Mouse (Mus musculus): ENCODE measurements around the gene Grik4.
A peak's percentile ranks its signal among the peaks of the same experiment; 100 is the strongest.

The Grik4 gene

DNA sequence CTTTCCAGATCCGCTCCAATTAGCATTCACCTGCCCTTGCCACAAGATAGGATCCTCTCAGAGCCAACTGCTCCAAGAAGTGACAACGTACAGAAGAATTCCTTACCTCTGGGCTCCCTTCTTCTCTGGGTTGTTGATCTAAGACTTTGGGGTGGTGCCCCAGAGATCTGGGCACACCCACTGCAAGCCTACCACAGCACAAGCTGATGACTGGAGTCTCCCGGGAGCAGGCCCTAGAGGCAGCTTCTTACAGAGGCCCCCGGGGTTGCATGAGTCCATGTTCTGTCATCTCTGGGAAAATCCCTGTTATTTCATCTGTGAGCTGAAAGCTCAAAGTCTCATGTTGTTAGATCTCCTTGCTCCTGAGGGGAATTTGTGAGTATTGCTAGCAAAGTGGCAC lies 146.0 kb downstream of the Grik4 start:
- TF ChIP-seq CTCF (conservative IDR thresholded peaks at IDR 0.05; ENCODE audit: low read length) (no peak), POU5F1 (IDR thresholded peaks at IDR 0.05; ENCODE audit: borderline replicate concordance, low read length) (no peak), NANOG (IDR thresholded peaks at IDR 0.05; ENCODE audit: borderline replicate concordance, low read length) (no peak)
- H3K4me1 ChIP-seq (replicated peaks; ENCODE audit: low read depth, low read length): no peaks in the 10 kb centered on the region
- 0 out of 2 replicates have a peak, but pooled peaks cover 4% of the 10 kb centered on the region for H3K9me3 ChIP-seq (ENCODE audit: low read length)
- H3K27me3 ChIP-seq (ENCODE audit: insufficient read depth, low read length): no peaks in the 10 kb centered on the region; the same call in 1 of the 2 replicates
- no peak overlapping the region for H3K4me3 ChIP-seq (replicated peaks; ENCODE audit: low read length)
- H3K36me3 ChIP-seq (ENCODE audit: insufficient read depth, low read length): no peaks in the 10 kb centered on the region

DNA sequence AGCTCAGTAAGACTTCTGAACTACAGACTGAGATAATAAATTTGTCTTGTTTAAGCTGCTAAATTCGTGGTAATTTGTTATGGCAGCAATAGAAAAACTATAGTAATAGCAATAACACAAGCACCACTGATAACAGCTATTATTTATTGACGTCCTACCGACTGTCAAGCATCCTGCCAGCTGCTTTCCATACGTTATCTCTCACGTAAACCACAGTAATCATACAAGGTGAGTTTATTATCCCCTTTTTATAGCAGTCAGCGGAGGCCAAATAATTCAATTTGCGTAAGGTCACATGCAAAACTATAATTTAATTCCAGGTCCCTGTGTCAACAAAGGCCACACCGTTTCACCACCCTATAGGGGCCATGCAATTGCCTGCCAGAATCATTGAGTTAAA lies 147.0 kb downstream of the Grik4 start:
- no peaks in the 10 kb centered on the region for H3K36me3 ChIP-seq (ENCODE audit: insufficient read depth, low read length)
- no peaks in the 10 kb centered on the region; the same call in 1 of the 2 replicates for H3K4me1 ChIP-seq (replicated peaks; ENCODE audit: low read depth, low read length)
- TF ChIP-seq POU5F1 (IDR thresholded peaks at IDR 0.05; ENCODE audit: borderline replicate concordance, low read length): no peak
- no peak for TF ChIP-seq NANOG (IDR thresholded peaks at IDR 0.05; ENCODE audit: borderline replicate concordance, low read length)
- no peak for TF ChIP-seq CTCF (conservative IDR thresholded peaks at IDR 0.05; ENCODE audit: low read length)
- H3K27me3 ChIP-seq (ENCODE audit: insufficient read depth, low read length): no peaks in the 10 kb centered on the region
- no peak overlapping the region for H3K4me3 ChIP-seq (replicated peaks; ENCODE audit: low read length)
- H3K9me3 ChIP-seq (ENCODE audit: low read length): 0 out of 2 replicates have a peak, but pooled peaks cover 4% of the 10 kb centered on the region

DNA sequence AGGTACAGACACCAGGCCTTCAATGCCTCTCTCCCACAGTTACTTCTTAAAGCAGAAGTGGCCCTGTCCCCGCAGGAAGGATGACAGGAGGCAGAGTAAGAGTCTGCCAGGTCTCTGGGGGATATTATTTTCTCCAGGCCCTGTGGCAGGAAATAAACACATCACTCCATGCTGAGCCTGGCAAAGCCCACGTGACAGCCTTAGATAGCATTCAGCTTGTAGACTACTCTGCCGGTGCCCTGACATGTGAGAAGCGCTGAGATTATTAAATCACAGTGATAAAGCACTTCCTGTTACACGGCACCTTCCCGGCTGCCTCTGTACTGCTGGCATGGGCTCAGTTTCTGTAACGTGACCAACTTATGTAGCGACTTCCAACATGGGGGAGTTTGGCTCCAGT lies 148.4 kb downstream of the Grik4 start:
- Histone ChIP-seq H3K4me3 (replicated peaks; ENCODE audit: low read length) (no peak overlapping the region), H3K27me3 (ENCODE audit: insufficient read depth, low read length) (no peaks in the 10 kb centered on the region), H3K4me1 (replicated peaks; ENCODE audit: low read depth, low read length) (peaks cover 3% of the 10 kb centered on the region; the same call in 1 of the 2 replicates), H3K36me3 (ENCODE audit: insufficient read depth, low read length) (no peaks in the 10 kb centered on the region), H3K9me3 (ENCODE audit: low read length) (0 out of 2 replicates have a peak, but pooled peaks cover 4% of the 10 kb centered on the region)
- no peak for TF ChIP-seq NANOG (IDR thresholded peaks at IDR 0.05; ENCODE audit: borderline replicate concordance, low read length)
- no peak for TF ChIP-seq CTCF (conservative IDR thresholded peaks at IDR 0.05; ENCODE audit: low read length)
- no peak for TF ChIP-seq POU5F1 (IDR thresholded peaks at IDR 0.05; ENCODE audit: borderline replicate concordance, low read length)

DNA sequence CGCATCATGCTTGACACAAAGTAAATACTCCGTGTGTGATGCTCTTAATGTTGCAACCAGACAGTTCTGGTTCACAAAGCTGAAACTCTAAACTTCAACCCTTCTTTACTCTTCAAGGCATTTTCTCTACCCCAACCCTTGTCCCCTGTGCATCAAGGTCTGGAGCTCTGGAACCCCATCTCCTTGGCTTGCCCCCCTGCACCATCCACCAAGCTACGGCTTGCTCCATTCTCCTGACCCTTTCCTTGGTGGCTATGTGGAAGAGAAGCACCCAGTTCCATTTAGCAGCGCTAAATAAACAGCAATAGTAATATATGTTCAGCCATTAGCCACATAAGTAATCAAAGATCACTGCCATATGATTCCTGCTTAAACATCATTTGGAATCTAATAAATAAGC lies 150.3 kb downstream of the Grik4 start:
- Histone ChIP-seq H3K4me3 (replicated peaks; ENCODE audit: low read length) (no peak overlapping the region), H3K36me3 (ENCODE audit: insufficient read depth, low read length) (no peaks in the 10 kb centered on the region), H3K4me1 (replicated peaks; ENCODE audit: low read depth, low read length) (peaks cover 3% of the 10 kb centered on the region; the same call in 1 of the 2 replicates), H3K9me3 (ENCODE audit: low read length) (peaks cover 12% of the 10 kb centered on the region; the same call in 1 of the 2 replicates), H3K27me3 (ENCODE audit: insufficient read depth, low read length) (no peaks in the 10 kb centered on the region)
- TF ChIP-seq POU5F1 (IDR thresholded peaks at IDR 0.05; ENCODE audit: borderline replicate concordance, low read length): no peak
- no peak for TF ChIP-seq NANOG (IDR thresholded peaks at IDR 0.05; ENCODE audit: borderline replicate concordance, low read length)
- TF ChIP-seq CTCF (conservative IDR thresholded peaks at IDR 0.05; ENCODE audit: low read length): no peak

DNA sequence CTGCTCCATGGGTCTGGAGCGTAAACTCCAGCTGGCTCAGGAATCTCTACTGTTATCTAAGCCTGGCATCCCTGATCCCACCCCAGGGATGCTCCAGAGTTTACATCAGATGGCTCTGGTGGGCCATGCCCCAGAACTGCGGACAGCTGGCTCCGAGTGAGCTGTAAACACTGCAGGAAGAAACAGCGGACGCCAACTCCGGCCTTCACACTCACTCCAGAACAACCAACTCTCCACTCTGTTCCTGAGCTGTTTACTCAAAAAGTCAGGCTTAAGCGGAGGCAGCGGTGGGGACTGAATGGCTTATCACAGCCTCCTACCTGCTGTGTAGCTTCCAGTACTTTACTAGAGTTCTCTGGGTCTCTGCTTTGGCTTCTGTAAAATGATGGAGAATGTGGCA lies 150.7 kb downstream of the Grik4 start:
- H3K9me3 ChIP-seq (ENCODE audit: low read length): peaks cover 12% of the 10 kb centered on the region; the same call in 1 of the 2 replicates
- no peaks in the 10 kb centered on the region for H3K27me3 ChIP-seq (ENCODE audit: insufficient read depth, low read length)
- no peaks in the 10 kb centered on the region for H3K36me3 ChIP-seq (ENCODE audit: insufficient read depth, low read length)
- H3K4me3 ChIP-seq (replicated peaks; ENCODE audit: low read length): no peak overlapping the region
- no peak for TF ChIP-seq CTCF (conservative IDR thresholded peaks at IDR 0.05; ENCODE audit: low read length)
- TF ChIP-seq NANOG (IDR thresholded peaks at IDR 0.05; ENCODE audit: borderline replicate concordance, low read length): no peak
- TF ChIP-seq POU5F1 (IDR thresholded peaks at IDR 0.05; ENCODE audit: borderline replicate concordance, low read length): no peak
- peaks cover 3% of the 10 kb centered on the region; the same call in 1 of the 2 replicates for H3K4me1 ChIP-seq (replicated peaks; ENCODE audit: low read depth, low read length)

DNA sequence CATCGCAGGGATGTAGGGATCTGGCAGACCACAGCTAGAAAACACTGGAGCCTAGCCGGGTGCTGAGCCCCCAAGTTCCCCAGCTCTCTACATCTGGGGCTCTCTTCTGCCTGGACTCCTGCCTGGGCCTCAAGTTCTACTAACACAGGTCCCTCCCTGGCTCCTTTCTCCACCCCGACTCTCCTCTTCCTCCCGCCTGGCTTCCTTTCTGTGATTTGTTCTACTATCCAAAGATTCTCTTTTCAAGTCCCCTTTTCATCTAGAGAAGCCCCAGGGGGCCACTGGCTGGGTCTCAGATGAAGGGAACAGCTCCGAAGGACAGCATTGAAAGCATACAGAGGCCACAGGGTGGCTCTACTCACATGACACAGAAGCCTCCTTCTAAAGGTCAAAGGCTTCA lies 151.9 kb downstream of the Grik4 start:
- Histone ChIP-seq H3K27me3 (ENCODE audit: insufficient read depth, low read length) (no peaks in the 10 kb centered on the region), H3K9me3 (ENCODE audit: low read length) (peaks cover 12% of the 10 kb centered on the region; the same call in 1 of the 2 replicates), H3K4me3 (replicated peaks; ENCODE audit: low read length) (no peak overlapping the region), H3K36me3 (ENCODE audit: insufficient read depth, low read length) (no peaks in the 10 kb centered on the region), H3K4me1 (replicated peaks; ENCODE audit: low read depth, low read length) (peaks cover 3% of the 10 kb centered on the region; the same call in 1 of the 2 replicates)
- TF ChIP-seq CTCF (conservative IDR thresholded peaks at IDR 0.05; ENCODE audit: low read length) (no peak), POU5F1 (IDR thresholded peaks at IDR 0.05; ENCODE audit: borderline replicate concordance, low read length) (no peak), NANOG (IDR thresholded peaks at IDR 0.05; ENCODE audit: borderline replicate concordance, low read length) (no peak)

DNA sequence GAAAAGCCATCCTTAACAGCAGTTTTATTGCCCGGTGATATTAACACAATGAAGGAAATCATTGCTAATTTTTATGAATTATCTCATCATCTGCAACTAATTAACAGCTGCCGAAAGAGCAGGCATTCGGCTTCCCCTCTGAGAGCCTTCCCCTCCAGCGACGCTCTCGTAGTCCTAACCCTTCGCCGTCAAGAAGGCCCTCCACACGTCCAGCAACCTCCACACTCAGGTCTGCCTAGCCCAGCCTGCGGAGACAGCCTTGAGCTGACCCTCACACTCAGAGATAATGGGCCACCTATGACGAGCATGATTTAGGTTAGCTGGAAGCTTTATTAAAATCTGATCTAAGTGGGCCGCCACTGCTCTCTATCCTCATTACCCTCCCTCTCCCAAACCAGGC lies 152.5 kb downstream of the Grik4 start:
- no peak for TF ChIP-seq CTCF (conservative IDR thresholded peaks at IDR 0.05; ENCODE audit: low read length)
- TF ChIP-seq NANOG (IDR thresholded peaks at IDR 0.05; ENCODE audit: borderline replicate concordance, low read length): no peak
- no peak for TF ChIP-seq POU5F1 (IDR thresholded peaks at IDR 0.05; ENCODE audit: borderline replicate concordance, low read length)
- no peaks in the 10 kb centered on the region for H3K36me3 ChIP-seq (ENCODE audit: insufficient read depth, low read length)
- H3K9me3 ChIP-seq (ENCODE audit: low read length): peaks cover 12% of the 10 kb centered on the region; the same call in 1 of the 2 replicates
- H3K4me3 ChIP-seq (replicated peaks; ENCODE audit: low read length): no peak overlapping the region
- H3K27me3 ChIP-seq (ENCODE audit: insufficient read depth, low read length): no peaks in the 10 kb centered on the region
- H3K4me1 ChIP-seq (replicated peaks; ENCODE audit: low read depth, low read length): peaks cover 3% of the 10 kb centered on the region; the same call in 1 of the 2 replicates

DNA sequence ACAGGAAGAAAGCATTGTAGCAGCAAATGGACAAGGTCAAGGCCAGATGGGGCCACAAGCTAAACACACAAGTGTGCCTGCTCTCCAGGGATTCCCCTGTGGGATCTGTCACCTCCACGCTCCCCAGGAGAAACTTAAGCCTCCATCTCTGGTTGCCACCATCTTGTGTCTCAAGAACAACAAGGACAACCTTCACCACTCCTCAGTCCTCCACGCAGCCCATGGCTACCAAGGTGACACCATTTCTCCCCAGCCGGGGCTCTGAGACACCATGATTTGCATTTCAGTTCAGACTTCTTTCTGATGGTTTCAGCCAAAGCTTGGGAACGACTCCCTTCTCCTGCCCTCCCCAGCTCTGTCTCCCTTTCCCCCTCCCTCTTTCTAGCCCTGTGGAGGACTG lies 152.9 kb downstream of the Grik4 start:
- TF ChIP-seq POU5F1 (IDR thresholded peaks at IDR 0.05; ENCODE audit: borderline replicate concordance, low read length): no peak
- TF ChIP-seq CTCF (conservative IDR thresholded peaks at IDR 0.05; ENCODE audit: low read length): no peak
- TF ChIP-seq NANOG (IDR thresholded peaks at IDR 0.05; ENCODE audit: borderline replicate concordance, low read length): no peak

DNA sequence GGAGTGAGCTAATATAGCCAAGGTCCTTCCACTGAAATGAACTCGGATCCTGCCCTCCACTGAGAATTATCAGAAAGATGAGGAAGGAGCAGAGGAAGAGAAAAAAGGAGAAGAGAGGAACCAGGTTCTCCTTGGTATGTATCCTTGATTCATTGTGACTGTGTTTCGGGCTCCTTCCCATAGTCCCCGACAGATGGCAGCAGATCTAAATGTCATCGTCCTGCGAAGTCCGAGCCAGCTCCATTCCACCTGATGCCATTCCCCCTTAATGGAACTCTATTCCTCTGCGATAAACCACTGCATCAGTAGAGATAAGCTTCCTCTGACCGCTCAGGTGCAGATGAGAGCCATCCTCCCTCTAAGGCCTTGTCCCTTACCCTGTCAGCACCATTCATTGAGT lies 155.8 kb downstream of the Grik4 start:
- TF ChIP-seq NANOG (IDR thresholded peaks at IDR 0.05; ENCODE audit: borderline replicate concordance, low read length) (no peak), POU5F1 (IDR thresholded peaks at IDR 0.05; ENCODE audit: borderline replicate concordance, low read length) (no peak), CTCF (conservative IDR thresholded peaks at IDR 0.05; ENCODE audit: low read length) (peak; percentile 44)
- Histone ChIP-seq H3K9me3 (ENCODE audit: low read length) (peaks cover 8% of the 10 kb centered on the region; the same call in 1 of the 2 replicates), H3K36me3 (ENCODE audit: insufficient read depth, low read length) (no peaks in the 10 kb centered on the region), H3K4me3 (replicated peaks; ENCODE audit: low read length) (no peak overlapping the region), H3K27me3 (ENCODE audit: insufficient read depth, low read length) (no peaks in the 10 kb centered on the region), H3K4me1 (replicated peaks; ENCODE audit: low read depth, low read length) (peaks cover 3% of the 10 kb centered on the region; the same call in 1 of the 2 replicates)

More for the DNA sequence above, 152.9 kb downstream of the Grik4 start:
- Histone ChIP-seq H3K4me3 (replicated peaks; ENCODE audit: low read length) (no peak overlapping the region), H3K4me1 (replicated peaks; ENCODE audit: low read depth, low read length) (peaks cover 3% of the 10 kb centered on the region; the same call in 1 of the 2 replicates), H3K27me3 (ENCODE audit: insufficient read depth, low read length) (no peaks in the 10 kb centered on the region), H3K36me3 (ENCODE audit: insufficient read depth, low read length) (no peaks in the 10 kb centered on the region), H3K9me3 (ENCODE audit: low read length) (peaks cover 12% of the 10 kb centered on the region; the same call in 1 of the 2 replicates)

Measured in E14TG2a.4 (cell line).